Mouse (Mus musculus): ENCODE data around the gene Zfp672. TPM values are rescaled to one million over a fixed set of nuclear protein-coding genes. Genes with fewer than 3 reads are reported as not detected.
"Not testable (repeated sequence)": the region's sequence is repeated elsewhere in the genome, so short reads cannot be mapped to it uniquely, and the experiment has no call there.

The Zfp672 gene
- 54.9 and 75.8 TPM in 2 replicates for polyA plus RNA-seq (2012; ENCODE audit: insufficient read depth, insufficient read length, missing spikeins)

GRCm38 (mm10) chr11:58330276-58331148, at the start of gene Zfp672, which contains the start of gene Sh3bp5l:
TSS of gene Zfp672 (minus strand) at chr11:58330339.
TSS of gene Sh3bp5l (plus strand) at chr11:58330724.
- peaks cover 8% of the 10 kb centered on the region; the same call in 1 of the 2 replicates for H3K4me1 ChIP-seq (ENCODE audit: control insufficient read depth, insufficient read depth, insufficient read length, low read length)
- peak within 1 kb of the TSS; percentile 96 for H3K27ac ChIP-seq (replicated peaks; ENCODE audit: low read depth, low read length)
- peak within 1 kb of the TSS; percentile 84 for H3K4me3 ChIP-seq (ENCODE audit: insufficient read depth, low read depth, low read length)

GRCm38 (mm10) chr11:58379516-58379915, 49.4 kb upstream of the Zfp672 start:
- H3K27ac ChIP-seq (replicated peaks; ENCODE audit: low read depth, low read length): no peak overlapping the region
- H3K4me1 ChIP-seq (ENCODE audit: control insufficient read depth, insufficient read depth, insufficient read length, low read length): no peaks in the 10 kb centered on the region
- H3K4me3 ChIP-seq (ENCODE audit: insufficient read depth, low read depth, low read length): no peak overlapping the region

- Histone ChIP-seq H3K4me1 (ENCODE audit: control insufficient read depth, insufficient read depth, insufficient read length, low read length) (no peaks in the 10 kb centered on the region), H3K27ac (replicated peaks; ENCODE audit: low read depth, low read length) (no peak within 1 kb of the TSS), H3K4me3 (ENCODE audit: insufficient read depth, low read depth, low read length) (no peak within 1 kb of the TSS)
Observed at GRCm38 (mm10) chr11:58378763-58379278, 48.7 kb upstream of the Zfp672 start, which contains the start of gene Lypd8. TSS of gene Lypd8 (plus strand) at chr11:58379043.

- Histone ChIP-seq H3K4me1 (ENCODE audit: control insufficient read depth, insufficient read depth, insufficient read length, low read length) (no peaks in the 10 kb centered on the region), H3K4me3 (ENCODE audit: insufficient read depth, low read depth, low read length) (no peak overlapping the region), H3K27ac (replicated peaks; ENCODE audit: low read depth, low read length) (no peak overlapping the region)
Observed at GRCm38 (mm10) chr11:58377686-58378085, 47.5 kb upstream of the Zfp672 start.

- Histone ChIP-seq H3K27ac (replicated peaks; ENCODE audit: low read depth, low read length) (no peak overlapping the region), H3K4me1 (ENCODE audit: control insufficient read depth, insufficient read depth, insufficient read length, low read length) (no peaks in the 10 kb centered on the region), H3K4me3 (ENCODE audit: insufficient read depth, low read depth, low read length) (no peak overlapping the region)
Observed at GRCm38 (mm10) chr11:58377273-58377672, 47.1 kb upstream of the Zfp672 start.

- not testable (repeated sequence) for H3K4me1 ChIP-seq (ENCODE audit: control insufficient read depth, insufficient read depth, insufficient read length, low read length); H3K27ac ChIP-seq (replicated peaks; ENCODE audit: low read depth, low read length); H3K4me3 ChIP-seq (ENCODE audit: insufficient read depth, low read depth, low read length)
Observed at GRCm38 (mm10) chr11:58366191-58366590, 36.1 kb upstream of the Zfp672 start.

GRCm38 (mm10) chr11:58364454-58364853, 34.3 kb upstream of the Zfp672 start:
- Histone ChIP-seq H3K4me1 (ENCODE audit: control insufficient read depth, insufficient read depth, insufficient read length, low read length) (no peaks in the 10 kb centered on the region), H3K27ac (replicated peaks; ENCODE audit: low read depth, low read length) (no peak overlapping the region), H3K4me3 (ENCODE audit: insufficient read depth, low read depth, low read length) (no peak overlapping the region)

- not testable (repeated sequence) for H3K4me3 ChIP-seq (ENCODE audit: insufficient read depth, low read depth, low read length); H3K4me1 ChIP-seq (ENCODE audit: control insufficient read depth, insufficient read depth, insufficient read length, low read length); H3K27ac ChIP-seq (replicated peaks; ENCODE audit: low read depth, low read length)
Observed at GRCm38 (mm10) chr11:58362562-58362961, 32.4 kb upstream of the Zfp672 start.

GRCm38 (mm10) chr11:58357844-58358534, 27.9 kb upstream of the Zfp672 start:
- Histone ChIP-seq H3K4me3 (ENCODE audit: insufficient read depth, low read depth, low read length) (no peak overlapping the region), H3K4me1 (ENCODE audit: control insufficient read depth, insufficient read depth, insufficient read length, low read length) (no peaks in the 10 kb centered on the region), H3K27ac (replicated peaks; ENCODE audit: low read depth, low read length) (no peak overlapping the region)

GRCm38 (mm10) chr11:58357042-58357441, 26.9 kb upstream of the Zfp672 start:
- Histone ChIP-seq H3K4me3 (ENCODE audit: insufficient read depth, low read depth, low read length) (no peak overlapping the region), H3K4me1 (ENCODE audit: control insufficient read depth, insufficient read depth, insufficient read length, low read length) (no peaks in the 10 kb centered on the region), H3K27ac (replicated peaks; ENCODE audit: low read depth, low read length) (no peak overlapping the region)

GRCm38 (mm10) chr11:58354927-58355326, 24.8 kb upstream of the Zfp672 start:
- Histone ChIP-seq H3K4me3 (ENCODE audit: insufficient read depth, low read depth, low read length) (no peak overlapping the region), H3K4me1 (ENCODE audit: control insufficient read depth, insufficient read depth, insufficient read length, low read length) (no peaks in the 10 kb centered on the region), H3K27ac (replicated peaks; ENCODE audit: low read depth, low read length) (no peak overlapping the region)

- H3K4me3 ChIP-seq (ENCODE audit: insufficient read depth, low read depth, low read length): no peak overlapping the region
- no peaks in the 10 kb centered on the region for H3K4me1 ChIP-seq (ENCODE audit: control insufficient read depth, insufficient read depth, insufficient read length, low read length)
- H3K27ac ChIP-seq (replicated peaks; ENCODE audit: low read depth, low read length): no peak overlapping the region
Observed at GRCm38 (mm10) chr11:58354476-58354875, 24.3 kb upstream of the Zfp672 start.

- H3K4me3 ChIP-seq (ENCODE audit: insufficient read depth, low read depth, low read length): no peak overlapping the region
- no peak overlapping the region for H3K27ac ChIP-seq (replicated peaks; ENCODE audit: low read depth, low read length)
- no peaks in the 10 kb centered on the region for H3K4me1 ChIP-seq (ENCODE audit: control insufficient read depth, insufficient read depth, insufficient read length, low read length)
Observed at GRCm38 (mm10) chr11:58353709-58354108, 23.6 kb upstream of the Zfp672 start.

GRCm38 (mm10) chr11:58352681-58353548, 22.8 kb upstream of the Zfp672 start:
- Histone ChIP-seq H3K4me3 (ENCODE audit: insufficient read depth, low read depth, low read length) (no peak overlapping the region), H3K4me1 (ENCODE audit: control insufficient read depth, insufficient read depth, insufficient read length, low read length) (no peaks in the 10 kb centered on the region), H3K27ac (replicated peaks; ENCODE audit: low read depth, low read length) (no peak overlapping the region)
